Mouse (Mus musculus): ENCODE results near the gene Med10. TPM values are rescaled to one million over a fixed set of nuclear protein-coding genes. Genes with fewer than 3 reads are reported as not detected.

The Med10 gene
- polyA plus RNA-seq, 1 experiment from 2014 or later = 136 TPM

GRCm38 (mm10) chr13:69849579-69849978 is 47.4 kb downstream of the Med10 start:
- Histone ChIP-seq H3K4me3 (ENCODE audit: low read depth, low read length) (no peak overlapping the region), H3K36me3 (ENCODE audit: control insufficient read depth, insufficient read depth, low read length) (no peaks in the 10 kb centered on the region), H3K27ac (ENCODE audit: low read length) (no peak overlapping the region), H3K4me1 (ENCODE audit: control insufficient read depth, insufficient read depth, low read length) (no peaks in the 10 kb centered on the region), H3K4me2 (replicated peaks; ENCODE audit: low read depth, low read length) (no peak overlapping the region), H3K9me3 (ENCODE audit: control insufficient read depth, low read depth, low read length) (no peaks in the 10 kb centered on the region), H3K9ac (replicated peaks; ENCODE audit: low read depth, low read length) (no peak overlapping the region), H3K27me3 (ENCODE audit: control insufficient read depth, insufficient read depth, low read length) (no peaks in the 10 kb centered on the region)
- no peak for ATAC-seq (ENCODE audit: insufficient number of reproducible peaks, insufficient read depth, low FRiP score, low read depth)
- WGBS = 84% methylated on average over 1 of the region's 1 CpGs

GRCm38 (mm10) chr13:69852313-69852712 is 50.1 kb downstream of the Med10 start:
- no peak overlapping the region for H3K4me3 ChIP-seq (ENCODE audit: low read depth, low read length)
- H3K36me3 ChIP-seq (ENCODE audit: control insufficient read depth, insufficient read depth, low read length) = no peaks in the 10 kb centered on the region
- no peak for ATAC-seq (ENCODE audit: insufficient number of reproducible peaks, insufficient read depth, low FRiP score, low read depth)
- H3K4me2 ChIP-seq (replicated peaks; ENCODE audit: low read depth, low read length) = no peak overlapping the region
- H3K4me1 ChIP-seq (ENCODE audit: control insufficient read depth, insufficient read depth, low read length) = no peaks in the 10 kb centered on the region
- H3K9me3 ChIP-seq (ENCODE audit: control insufficient read depth, low read depth, low read length) = no peaks in the 10 kb centered on the region
- 55% methylated on average over 5 of the region's 5 CpGs for WGBS
- no peak overlapping the region for H3K9ac ChIP-seq (replicated peaks; ENCODE audit: low read depth, low read length)
- no peak overlapping the region for H3K27ac ChIP-seq (ENCODE audit: low read length)
- no peaks in the 10 kb centered on the region for H3K27me3 ChIP-seq (ENCODE audit: control insufficient read depth, insufficient read depth, low read length)

GRCm38 (mm10) chr13:69853425-69854043 is 51.3 kb downstream of the Med10 start:
- H3K27me3 ChIP-seq (ENCODE audit: control insufficient read depth, insufficient read depth, low read length) = no peaks in the 10 kb centered on the region

DNA sequence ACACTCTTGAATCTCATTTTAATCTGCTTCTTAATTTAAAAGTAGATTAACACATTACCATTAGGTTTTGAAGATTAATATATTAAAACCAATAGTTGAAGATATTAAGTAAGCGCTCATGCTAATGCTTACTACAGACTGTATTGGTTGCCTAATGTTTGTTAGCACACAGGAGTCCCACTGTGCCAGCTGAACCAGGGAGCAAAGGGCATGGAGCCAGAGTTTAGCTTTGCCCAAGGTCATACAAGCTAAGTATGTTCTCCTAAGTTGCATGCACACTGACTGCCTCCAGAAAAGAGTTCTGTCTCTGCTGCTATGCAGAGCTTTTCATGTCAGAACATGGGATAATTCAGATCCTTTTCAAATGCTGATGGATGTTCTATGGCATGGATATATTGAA is 53.7 kb downstream of the Med10 start:
- H3K9ac ChIP-seq (replicated peaks; ENCODE audit: low read depth, low read length) = no peak overlapping the region
- H3K36me3 ChIP-seq (ENCODE audit: control insufficient read depth, insufficient read depth, low read length) = no peaks in the 10 kb centered on the region
- no peak overlapping the region for H3K27ac ChIP-seq (ENCODE audit: low read length)
- no peaks in the 10 kb centered on the region for H3K9me3 ChIP-seq (ENCODE audit: control insufficient read depth, low read depth, low read length)
- no peak overlapping the region for H3K4me3 ChIP-seq (ENCODE audit: low read depth, low read length)
- H3K27me3 ChIP-seq (ENCODE audit: control insufficient read depth, insufficient read depth, low read length) = no peaks in the 10 kb centered on the region
- WGBS = 85% methylated on average over 1 of the region's 1 CpGs
- no peaks in the 10 kb centered on the region for H3K4me1 ChIP-seq (ENCODE audit: control insufficient read depth, insufficient read depth, low read length)
- no peak for ATAC-seq (ENCODE audit: insufficient number of reproducible peaks, insufficient read depth, low FRiP score, low read depth)
- H3K4me2 ChIP-seq (replicated peaks; ENCODE audit: low read depth, low read length) = no peak overlapping the region

More at GRCm38 (mm10) chr13:69853425-69854043, 51.3 kb downstream of the Med10 start:
- 81% methylated on average over 5 of the region's 5 CpGs for WGBS
- H3K4me1 ChIP-seq (ENCODE audit: control insufficient read depth, insufficient read depth, low read length) = no peaks in the 10 kb centered on the region
- H3K36me3 ChIP-seq (ENCODE audit: control insufficient read depth, insufficient read depth, low read length) = no peaks in the 10 kb centered on the region
- H3K4me2 ChIP-seq (replicated peaks; ENCODE audit: low read depth, low read length) = no peak overlapping the region
- no peak for ATAC-seq (ENCODE audit: insufficient number of reproducible peaks, insufficient read depth, low FRiP score, low read depth)
- no peak overlapping the region for H3K9ac ChIP-seq (replicated peaks; ENCODE audit: low read depth, low read length)
- no peaks in the 10 kb centered on the region for H3K9me3 ChIP-seq (ENCODE audit: control insufficient read depth, low read depth, low read length)
- no peak overlapping the region for H3K27ac ChIP-seq (ENCODE audit: low read length)
- H3K4me3 ChIP-seq (ENCODE audit: low read depth, low read length) = no peak overlapping the region

DNA sequence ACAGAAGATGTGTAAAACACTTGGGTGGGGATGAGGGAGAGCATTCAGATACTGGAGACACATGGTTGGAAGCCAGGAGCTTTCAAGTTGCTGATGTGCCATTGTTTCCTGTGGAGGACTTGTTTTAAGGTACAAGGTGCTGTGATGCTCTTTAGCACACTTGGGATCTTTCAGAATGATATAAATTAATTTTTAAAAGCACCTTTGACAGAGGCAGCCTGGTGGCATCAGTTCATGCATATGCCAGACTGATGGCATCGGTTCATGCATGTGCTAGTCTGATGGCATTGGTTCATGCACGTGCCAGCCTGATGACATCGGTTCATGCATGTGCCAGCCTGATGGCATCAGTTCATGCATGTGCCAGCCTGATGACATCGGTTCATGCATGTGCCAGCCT is 60.1 kb downstream of the Med10 start:
- Histone ChIP-seq H3K27ac (ENCODE audit: low read length) (no peak overlapping the region), H3K36me3 (ENCODE audit: control insufficient read depth, insufficient read depth, low read length) (no peaks in the 10 kb centered on the region), H3K9ac (replicated peaks; ENCODE audit: low read depth, low read length) (no peak overlapping the region), H3K9me3 (ENCODE audit: control insufficient read depth, low read depth, low read length) (no peaks in the 10 kb centered on the region), H3K4me1 (ENCODE audit: control insufficient read depth, insufficient read depth, low read length) (no peaks in the 10 kb centered on the region), H3K27me3 (ENCODE audit: control insufficient read depth, insufficient read depth, low read length) (no peaks in the 10 kb centered on the region), H3K4me3 (ENCODE audit: low read depth, low read length) (no peak overlapping the region), H3K4me2 (replicated peaks; ENCODE audit: low read depth, low read length) (no peak overlapping the region)
- ATAC-seq (ENCODE audit: insufficient number of reproducible peaks, insufficient read depth, low FRiP score, low read depth) = no peak
- WGBS = 97% methylated on average over 4 of the region's 4 CpGs

DNA sequence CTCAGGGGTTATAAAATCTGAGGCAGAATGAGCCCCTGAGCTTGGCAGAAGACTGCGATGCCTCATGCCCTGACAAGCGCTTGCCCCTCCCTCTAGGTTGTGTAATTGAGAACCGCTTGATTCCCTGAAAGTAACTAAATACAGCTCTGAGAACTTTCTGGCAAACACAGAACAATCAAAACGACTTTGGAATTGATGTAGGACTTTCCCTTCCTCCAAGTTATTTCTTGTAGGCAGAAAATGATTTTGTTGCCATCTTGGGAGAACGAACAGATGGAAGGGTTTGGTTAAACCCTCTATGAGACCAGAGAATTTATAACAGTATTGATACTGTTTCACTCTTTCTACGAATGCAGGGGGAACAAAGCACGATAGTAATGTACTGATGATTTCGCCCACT is 62.7 kb downstream of the Med10 start:
- Histone ChIP-seq H3K4me1 (ENCODE audit: control insufficient read depth, insufficient read depth, low read length) (no peaks in the 10 kb centered on the region), H3K36me3 (ENCODE audit: control insufficient read depth, insufficient read depth, low read length) (no peaks in the 10 kb centered on the region), H3K4me2 (replicated peaks; ENCODE audit: low read depth, low read length) (no peak overlapping the region), H3K27me3 (ENCODE audit: control insufficient read depth, insufficient read depth, low read length) (no peaks in the 10 kb centered on the region), H3K27ac (ENCODE audit: low read length) (no peak overlapping the region), H3K9ac (replicated peaks; ENCODE audit: low read depth, low read length) (no peak overlapping the region), H3K4me3 (ENCODE audit: low read depth, low read length) (no peak overlapping the region), H3K9me3 (ENCODE audit: control insufficient read depth, low read depth, low read length) (no peaks in the 10 kb centered on the region)
- ATAC-seq (ENCODE audit: insufficient number of reproducible peaks, insufficient read depth, low FRiP score, low read depth) = no peak
- 73% methylated on average over 8 of the region's 8 CpGs for WGBS

Other genes starting within 250 kb of the Med10 start
- 35.3 and 36.0 TPM in 2 replicates for gene Srd5a1, start 191.0 kb upstream of the Med10 start, polyA plus RNA-seq (2014; fragmentation: Nextera tagmentation; extraction: Ambion mirVana)
- gene Ube2ql1, start 62.5 kb upstream of the Med10 start, polyA plus RNA-seq (2014; fragmentation: Nextera tagmentation; extraction: Ambion mirVana) = 0.17 and 0.31 TPM in 2 replicates

Measured in stomach, embryonic 14.5 days (tissue).